Mouse (Mus musculus): ENCODE measurements at regions not wholly inside any gene's neighbourhood (a gene's known extent, or its start where the extent isn't known, plus 50 kb on each side); places are given as distances from the start of the nearest gene placed in this dataset.

GRCm38 (mm10) chr11:114611690-114612089, 56.6 kb upstream of the Rpl38 start:
- DNase-seq (ENCODE audit: low spot score in 2 of 2): no peak

- DNase-seq (ENCODE audit: low spot score in 2 of 2): no peak
Measured at GRCm38 (mm10) chr11:114608009-114608408, 60.3 kb upstream of the Rpl38 start.

GRCm38 (mm10) chr11:114603108-114603507, 65.2 kb upstream of the Rpl38 start:
- DNase-seq (ENCODE audit: low spot score in 2 of 2): no peak

GRCm38 (mm10) chr11:114597225-114597624, 71.1 kb upstream of the Rpl38 start:
- no peak for DNase-seq (ENCODE audit: low spot score in 2 of 2)

- no peak for DNase-seq (ENCODE audit: low spot score in 2 of 2)
Measured at GRCm38 (mm10) chr11:114592961-114593360, 75.4 kb upstream of the Rpl38 start.

GRCm38 (mm10) chr11:114588554-114588953, 79.8 kb upstream of the Rpl38 start:
- DNase-seq (ENCODE audit: low spot score in 2 of 2): no peak

- no peak for DNase-seq (ENCODE audit: low spot score in 2 of 2)
Measured at GRCm38 (mm10) chr11:114587986-114588385, 80.3 kb upstream of the Rpl38 start.

GRCm38 (mm10) chr11:114586400-114586799, 81.9 kb upstream of the Rpl38 start:
- no peak for DNase-seq (ENCODE audit: low spot score in 2 of 2)

GRCm38 (mm10) chr11:114584804-114585203, 83.5 kb upstream of the Rpl38 start:
- no peak for DNase-seq (ENCODE audit: low spot score in 2 of 2)

GRCm38 (mm10) chr11:114584146-114584545, 84.2 kb upstream of the Rpl38 start:
- DNase-seq (ENCODE audit: low spot score in 2 of 2): no peak

GRCm38 (mm10) chr11:114579986-114580385, 88.3 kb upstream of the Rpl38 start:
- no peak for DNase-seq (ENCODE audit: low spot score in 2 of 2)

- DNase-seq (ENCODE audit: low spot score in 2 of 2): no peak
Measured at GRCm38 (mm10) chr11:114578551-114578950, 89.8 kb upstream of the Rpl38 start.

GRCm38 (mm10) chr11:114576803-114577202, 91.5 kb upstream of the Rpl38 start:
- no peak for DNase-seq (ENCODE audit: low spot score in 2 of 2)

- no peak for DNase-seq (ENCODE audit: low spot score in 2 of 2)
Measured at GRCm38 (mm10) chr11:114571144-114571869, 97.0 kb upstream of the Rpl38 start.

- no peak for DNase-seq (ENCODE audit: low spot score in 2 of 2)
Measured at GRCm38 (mm10) chr11:114570076-114570475, 98.2 kb upstream of the Rpl38 start.

- no peak for DNase-seq (ENCODE audit: low spot score in 2 of 2)
Measured at GRCm38 (mm10) chr11:114567814-114568800, 100.2 kb upstream of the Rpl38 start.

- DNase-seq (ENCODE audit: low spot score in 2 of 2): no peak
Measured at GRCm38 (mm10) chr11:114567045-114567780, 101.1 kb upstream of the Rpl38 start.

GRCm38 (mm10) chr11:114564949-114565348, 103.4 kb upstream of the Rpl38 start:
- DNase-seq (ENCODE audit: low spot score in 2 of 2): no peak

- DNase-seq (ENCODE audit: low spot score in 2 of 2): no peak
Measured at GRCm38 (mm10) chr11:114563172-114563571, 105.2 kb upstream of the Rpl38 start.

GRCm38 (mm10) chr11:114554576-114554975, 113.7 kb upstream of the Rpl38 start:
- DNase-seq (ENCODE audit: low spot score in 2 of 2): no peak

GRCm38 (mm10) chr11:114553992-114554391, 114.3 kb upstream of the Rpl38 start:
- no peak for DNase-seq (ENCODE audit: low spot score in 2 of 2)
